Mouse (Mus musculus) right cerebral cortex, adult 2 months (tissue): Measurements from ENCODE around the gene Tns1.
A peak's percentile ranks its signal among the peaks of the same experiment; 100 is the strongest.

Experiments used
- DNase-seq, 2 experiments: peaks; one replicate each; pipeline ENCODE4 v3.0.0; 2021 to 2022; ENCODE audit warnings: low spot score in 2 of 2

Gene Tns1

DNA sequence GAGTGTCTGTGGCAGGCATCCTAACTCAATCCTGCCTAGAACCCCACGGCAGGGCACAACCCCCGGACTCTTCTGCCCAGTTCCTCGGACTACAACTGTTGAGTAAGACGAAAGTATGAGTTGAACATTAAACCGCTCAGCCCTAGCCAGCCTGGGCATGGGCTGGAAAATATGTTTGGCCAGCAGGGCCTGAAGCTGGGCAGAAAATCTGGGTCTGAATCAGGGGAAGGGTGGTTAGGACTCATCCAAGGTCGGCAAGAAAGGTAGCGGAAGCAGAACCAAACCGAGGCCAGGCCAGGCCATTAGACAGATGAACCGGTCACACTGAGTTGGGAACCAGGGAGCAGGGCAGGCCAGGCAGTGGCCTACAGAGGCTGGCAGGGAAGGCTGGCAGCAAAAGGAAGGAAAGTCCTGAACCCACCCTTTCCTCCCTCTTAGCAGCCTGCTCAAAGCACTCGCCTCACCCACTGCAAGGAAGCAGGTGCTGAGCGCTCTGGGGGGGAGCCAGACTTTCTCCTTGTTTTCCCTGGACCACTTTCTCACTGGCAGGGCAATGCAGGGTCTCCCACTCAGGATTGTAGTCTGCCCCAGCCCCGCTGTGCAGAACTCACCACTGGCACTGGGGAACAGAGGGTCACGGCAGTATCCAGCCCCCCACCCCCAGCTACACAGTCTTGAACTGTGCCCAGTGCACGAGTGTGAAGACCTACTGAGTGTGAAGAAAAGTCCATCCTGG, 110.8 kb downstream of the Tns1 start:
- DNase-seq: no peak

DNA sequence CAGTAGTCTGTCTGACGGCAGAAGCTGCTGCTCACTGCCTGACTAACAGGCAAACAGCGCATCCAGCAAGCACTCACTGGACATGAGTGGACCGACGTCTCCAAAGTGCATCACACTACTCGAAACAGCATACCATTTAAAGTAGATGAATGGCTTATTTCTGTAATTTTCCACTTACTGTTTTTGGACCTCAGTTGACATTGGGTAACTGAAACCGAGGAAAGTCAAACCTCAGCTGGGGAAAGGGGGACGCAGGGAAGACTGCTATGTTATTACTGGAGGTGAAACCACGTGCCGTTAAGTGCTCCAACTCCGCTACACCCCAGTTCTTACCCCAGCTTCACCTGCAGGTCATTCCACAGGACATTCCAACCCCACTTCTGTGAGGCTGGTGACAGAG, 111.5 kb downstream of the Tns1 start:
- no peak for DNase-seq

DNA sequence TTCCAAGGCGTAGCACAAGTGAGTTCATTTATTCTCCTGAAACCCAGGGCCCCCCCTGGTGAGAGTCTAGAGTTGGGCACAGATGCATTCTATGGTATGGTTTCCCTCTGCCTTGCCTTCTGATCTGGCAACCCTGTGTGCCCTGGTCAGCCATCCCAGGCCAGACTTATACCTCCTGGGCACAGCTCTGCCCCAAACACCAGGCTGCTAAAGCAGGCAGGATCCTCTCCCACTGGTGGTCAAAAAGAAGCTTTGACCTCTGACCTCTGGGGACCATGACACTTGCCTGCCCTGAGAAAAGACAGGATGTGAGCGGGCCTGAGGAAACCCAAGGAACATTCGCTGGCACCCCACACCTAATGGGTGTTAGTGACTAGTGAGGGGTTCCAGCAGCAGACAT, 114.8 kb downstream of the Tns1 start:
- DNase-seq: no peak

DNA sequence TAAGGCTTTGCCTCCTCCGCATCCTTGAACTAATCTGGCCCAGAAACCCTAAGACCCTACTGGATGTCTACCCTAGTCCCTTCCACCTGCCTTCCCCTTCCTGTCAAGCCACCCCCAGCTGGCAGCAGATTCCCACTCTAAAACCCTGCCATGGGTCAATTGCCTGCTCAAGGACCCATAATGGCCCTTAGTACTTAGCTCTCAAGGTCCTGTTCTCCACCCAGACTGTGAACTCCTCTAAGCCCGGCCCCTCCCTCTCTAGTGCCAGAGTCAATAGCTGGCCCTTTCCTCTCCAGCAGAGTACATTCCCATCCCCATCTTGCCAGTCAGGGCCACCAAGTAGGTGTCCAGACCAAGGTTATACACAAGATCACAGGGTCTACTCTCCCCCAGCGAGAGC, 115.3 kb downstream of the Tns1 start:
- DNase-seq: no peak

DNA sequence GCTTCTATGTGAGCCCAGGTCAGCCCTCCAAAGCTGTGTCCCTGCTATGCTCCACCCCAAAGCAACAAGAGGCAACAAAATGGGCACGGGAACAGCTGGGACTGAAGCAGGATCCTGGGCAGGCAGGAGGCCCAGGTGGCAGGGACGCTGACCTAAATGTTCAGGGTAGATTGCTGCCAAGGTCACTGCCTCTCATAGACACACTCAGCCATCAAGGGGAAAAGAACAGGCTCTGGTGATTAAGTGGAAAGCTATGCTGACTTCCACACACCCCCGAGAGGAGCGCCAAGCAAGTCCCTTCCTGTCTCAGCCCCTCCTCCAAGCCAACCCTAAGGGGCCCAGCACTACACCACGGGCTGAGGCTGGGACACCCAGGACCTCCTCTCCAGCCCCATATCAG, 115.8 kb downstream of the Tns1 start:
- DNase-seq: no peak

DNA sequence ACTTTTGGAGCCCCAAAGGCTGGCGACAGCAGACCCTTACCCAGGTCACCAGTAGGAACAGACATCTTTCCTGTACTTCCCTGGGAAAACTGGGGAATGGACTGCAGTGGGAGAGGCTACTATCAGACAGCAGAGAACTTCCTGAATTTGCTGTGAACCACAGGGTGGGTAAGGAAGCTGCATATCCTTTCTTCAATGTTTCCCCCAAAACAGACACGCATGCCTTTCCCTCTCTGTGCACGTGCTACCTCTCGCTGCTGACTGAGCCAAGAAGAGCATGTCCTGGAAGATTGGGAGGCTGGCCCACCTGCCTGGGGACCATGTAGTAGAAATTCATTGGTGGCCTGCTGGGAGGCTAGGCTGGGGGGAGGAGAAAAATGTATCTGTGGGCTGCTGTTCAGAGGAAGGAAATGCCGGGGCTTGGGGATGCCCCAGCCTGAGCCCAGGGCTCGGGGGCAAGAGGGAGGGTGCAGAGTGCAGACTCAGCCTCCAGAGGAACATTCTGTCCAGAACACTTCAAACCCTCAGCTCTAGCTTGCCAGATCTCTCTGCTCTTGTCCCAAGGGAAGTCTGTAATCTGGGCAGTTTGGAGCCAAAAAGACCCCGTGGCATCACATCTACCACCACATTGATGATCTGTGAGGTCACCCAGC, 116.7 kb downstream of the Tns1 start:
- DNase-seq: no peak

DNA sequence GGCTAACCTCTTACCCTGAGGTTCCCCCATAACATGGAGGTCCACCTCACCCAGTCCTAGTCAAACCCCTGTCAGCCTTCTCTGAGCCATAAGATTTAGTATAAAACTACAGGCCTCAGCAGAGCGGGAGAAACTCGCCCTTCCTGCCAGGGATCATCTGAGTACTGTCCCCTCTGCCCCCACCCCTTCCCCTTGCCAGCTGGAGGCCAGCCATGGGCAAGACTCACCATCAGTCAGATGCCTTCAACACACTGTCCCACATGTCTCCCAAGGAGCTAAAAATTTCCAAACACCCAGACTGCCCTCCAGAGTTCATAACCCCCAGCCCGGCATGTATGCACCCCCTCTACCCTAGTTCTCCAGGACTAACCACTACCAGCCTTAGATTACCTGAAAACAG, 119.2 kb downstream of the Tns1 start:
- no peak for DNase-seq

DNA sequence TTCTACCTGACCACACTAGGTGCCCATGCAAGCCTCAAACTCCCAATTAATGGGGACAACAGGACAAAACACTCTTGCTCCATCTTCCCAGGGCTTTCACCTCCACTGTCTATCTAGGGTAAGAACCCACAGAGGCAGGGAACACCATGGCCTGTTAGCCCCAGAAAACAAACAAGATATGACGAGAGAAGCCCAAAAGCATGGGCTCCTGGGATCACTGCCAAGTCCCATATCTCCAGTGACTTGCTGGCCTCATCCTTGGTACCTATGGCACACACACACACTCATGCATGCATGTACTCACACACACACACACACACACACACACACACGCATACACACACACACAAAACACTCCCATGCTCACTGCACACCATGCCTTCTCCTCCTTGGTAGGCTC, 120.5 kb downstream of the Tns1 start:
- DNase-seq: no peak

DNA sequence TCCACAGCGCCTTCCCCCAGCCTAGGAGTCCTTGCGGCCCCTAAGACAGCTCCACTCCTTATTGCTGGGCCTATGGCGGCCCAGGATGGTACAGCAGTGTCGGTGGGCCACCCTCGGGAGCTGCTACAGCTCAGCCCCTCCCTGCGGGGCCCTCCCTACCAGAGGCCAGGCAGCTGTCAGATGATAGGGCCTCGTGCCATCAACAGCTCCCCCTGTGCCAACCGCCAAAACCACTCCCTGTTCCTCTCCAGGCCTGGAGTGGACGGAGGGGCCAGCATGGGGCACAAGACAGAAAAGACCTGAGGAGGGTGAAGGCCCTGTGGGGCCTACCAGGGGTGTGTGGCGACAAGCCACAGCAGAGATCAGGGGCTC, 122.8 kb downstream of the Tns1 start:
- no peak for DNase-seq

DNA sequence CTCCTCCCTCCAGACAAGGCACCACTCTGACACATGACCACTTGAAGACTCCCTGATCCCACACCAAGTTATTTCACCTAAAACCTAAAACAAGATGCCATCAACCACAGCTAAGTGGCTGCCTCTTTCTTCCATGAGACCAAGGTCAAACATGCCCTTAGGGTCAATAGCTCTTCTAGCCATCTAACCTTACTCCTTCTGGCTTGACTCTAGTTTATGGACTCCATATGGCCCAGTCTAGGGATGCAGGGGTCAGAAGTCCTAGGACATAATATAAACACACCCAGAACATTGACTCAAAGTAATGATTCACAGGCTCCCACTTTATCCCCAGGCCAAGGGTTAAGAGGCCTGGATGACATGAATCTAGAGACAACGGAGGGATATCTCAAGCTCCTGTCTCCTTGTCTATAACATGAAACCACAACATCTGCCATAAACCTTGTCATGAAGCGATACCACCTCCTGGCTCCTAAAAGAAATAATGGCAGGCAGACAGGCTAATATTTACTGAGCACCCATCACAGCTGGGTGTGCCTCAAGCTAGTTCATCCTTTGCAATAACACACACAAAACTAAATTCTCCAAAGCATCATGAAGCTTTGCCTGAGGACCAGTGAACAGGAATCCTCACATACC, 123.3 kb downstream of the Tns1 start:
- no peak for DNase-seq

DNA sequence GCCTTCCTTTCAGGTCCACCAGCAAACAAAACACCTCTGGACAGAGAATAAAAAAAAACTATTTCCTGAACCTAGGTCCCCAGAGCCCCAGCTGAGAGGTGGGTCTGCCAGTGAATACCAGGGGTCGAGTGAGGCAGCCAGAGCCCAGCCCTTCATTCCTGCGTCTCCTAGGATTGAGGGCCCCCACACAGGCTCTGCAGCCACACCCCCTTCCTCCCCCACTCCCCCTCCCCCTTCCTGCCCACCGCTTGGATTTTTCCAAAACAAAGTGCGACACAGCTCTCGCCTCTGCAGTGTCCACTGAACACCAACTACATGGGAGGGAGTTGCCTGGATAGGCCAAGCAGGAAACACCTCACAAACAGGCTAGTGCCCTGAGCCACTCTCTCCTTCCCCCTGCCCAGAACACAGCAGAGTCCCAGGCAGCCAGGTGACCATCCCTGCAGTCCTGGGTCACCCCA, 124.0 kb downstream of the Tns1 start:
- DNase-seq: no peak

DNA sequence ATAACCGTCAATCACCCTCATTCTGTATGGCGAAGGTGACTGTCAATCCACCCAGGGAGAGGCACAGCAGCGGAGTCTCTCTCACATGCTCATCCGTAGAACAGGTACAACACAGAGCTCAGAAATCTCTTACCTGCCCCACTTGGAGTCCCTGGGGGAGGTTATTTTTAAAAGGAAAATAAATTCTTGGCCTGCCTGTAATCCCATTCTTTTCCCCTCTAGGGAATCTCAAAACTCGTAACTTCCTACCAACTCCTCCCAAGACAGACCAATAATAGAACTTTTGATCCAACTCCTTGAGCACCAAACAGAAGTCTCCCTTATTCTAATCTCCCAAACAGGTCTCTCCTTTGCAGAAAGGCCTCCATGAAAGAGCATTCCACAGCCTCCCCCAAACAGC, 124.7 kb downstream of the Tns1 start:
- DNase-seq: no peak

DNA sequence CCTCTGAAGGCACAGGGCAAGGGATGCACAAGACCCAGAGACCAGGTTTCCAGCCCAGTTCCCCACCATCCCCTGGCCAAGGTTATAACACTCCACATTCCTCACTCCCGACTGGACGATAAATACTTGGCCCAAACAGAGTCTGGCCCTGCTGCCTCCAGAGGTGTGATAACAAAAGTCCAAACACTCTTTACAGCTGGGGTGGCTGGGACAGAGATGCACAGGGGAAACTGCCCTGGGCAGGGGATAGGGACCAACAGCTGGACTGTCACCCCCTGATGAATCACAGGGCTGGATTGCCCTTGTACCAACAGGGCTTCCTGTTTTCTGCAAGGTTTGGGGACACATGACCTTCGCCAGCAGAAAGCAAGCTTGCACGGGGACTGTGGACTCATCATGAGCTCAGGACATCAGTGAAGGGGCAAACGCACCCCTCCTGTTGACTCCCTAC, 125.3 kb downstream of the Tns1 start:
- no peak for DNase-seq

DNA sequence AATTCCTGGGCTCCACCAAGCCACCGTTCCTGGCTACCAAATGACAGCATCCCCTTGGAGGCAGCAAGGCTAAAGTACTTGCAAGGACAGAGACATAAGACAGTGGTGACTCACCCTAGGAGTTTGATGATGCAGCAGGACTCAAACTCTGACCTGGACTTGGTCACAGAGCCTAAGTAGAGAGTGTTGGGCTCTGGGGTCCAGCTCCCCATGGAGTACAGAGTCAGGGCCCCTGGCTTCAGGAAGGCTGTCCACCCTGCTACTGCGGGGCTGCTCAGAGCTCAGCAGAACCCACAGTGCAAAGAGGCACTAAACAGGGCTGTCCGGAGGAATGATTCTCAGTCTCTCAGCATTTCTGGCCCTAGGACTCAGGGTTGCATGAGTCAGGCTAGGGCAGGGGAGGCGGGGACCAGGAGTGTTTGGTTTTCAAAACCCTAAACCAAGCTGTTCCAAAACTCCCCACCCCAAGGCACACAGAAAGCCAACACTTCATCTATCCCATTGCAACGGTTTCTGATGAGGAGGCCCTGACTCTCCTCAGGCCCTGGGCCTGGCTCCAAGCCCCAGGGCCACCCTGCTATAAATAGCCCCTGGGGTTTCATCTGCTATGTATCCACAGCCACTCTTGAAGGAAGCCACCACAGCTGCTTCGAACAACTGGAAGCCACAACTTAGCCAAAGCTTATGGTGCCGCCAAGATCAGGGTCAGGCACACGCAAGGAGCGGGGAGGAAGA, 126.0 kb downstream of the Tns1 start:
- no peak for DNase-seq

DNA sequence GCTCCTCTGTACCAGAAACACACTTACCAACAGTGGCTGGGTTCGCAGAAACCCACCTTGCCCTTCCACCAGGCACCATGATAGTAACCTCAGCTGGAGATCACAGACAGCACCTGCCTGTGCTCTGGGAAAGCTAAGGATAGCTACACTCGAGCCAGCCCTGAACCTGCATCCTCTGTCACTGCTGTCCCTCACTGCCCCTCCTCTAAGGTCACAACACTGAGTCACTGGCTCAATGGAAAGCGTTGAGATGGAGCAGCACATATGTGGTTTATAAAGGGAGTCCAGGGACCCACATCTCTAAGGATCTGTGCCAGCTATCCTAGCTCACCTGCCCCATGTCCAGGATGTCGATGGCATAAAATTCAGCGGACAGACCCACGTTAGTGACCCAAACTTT, 126.9 kb downstream of the Tns1 start:
- no peak for DNase-seq

DNA sequence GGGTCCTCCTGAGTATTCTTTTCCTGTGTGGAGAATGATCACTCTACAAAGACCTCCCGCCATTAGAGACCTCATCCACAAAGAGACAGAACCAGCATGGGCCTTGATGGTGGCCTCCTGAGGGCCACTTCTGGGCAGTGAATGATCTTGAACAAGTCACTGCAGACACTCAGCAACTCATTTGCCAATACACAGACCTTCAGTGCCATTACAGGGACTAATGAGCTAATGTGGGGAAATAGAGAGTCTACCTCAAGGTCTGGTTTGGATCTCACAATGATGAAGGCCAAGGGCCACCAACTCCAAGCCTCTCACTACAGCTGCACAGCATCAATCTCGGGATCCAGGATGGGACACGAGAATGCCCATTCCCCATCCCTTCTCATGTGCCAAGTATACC, 127.6 kb downstream of the Tns1 start:
- DNase-seq: no peak

DNA sequence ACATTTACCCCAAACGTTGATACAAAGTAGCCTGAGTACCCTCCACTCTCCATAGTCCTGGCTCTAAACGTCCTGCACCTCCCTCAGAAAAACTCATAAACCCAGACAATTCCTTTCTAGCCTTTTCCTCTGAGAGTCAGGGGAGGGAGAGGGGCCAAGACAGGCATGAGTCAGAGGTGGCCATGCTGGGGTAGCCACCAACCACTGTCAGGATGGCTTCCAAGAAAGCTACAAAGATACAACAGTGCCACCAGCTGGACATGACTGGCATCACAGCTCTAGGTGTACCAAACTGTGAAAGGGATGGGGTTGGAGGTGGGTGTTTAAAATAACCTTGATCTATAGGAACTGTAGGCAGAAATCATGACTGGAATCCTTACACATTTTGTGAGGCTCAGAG, 128.0 kb downstream of the Tns1 start:
- DNase-seq: peak; percentile 71

DNA sequence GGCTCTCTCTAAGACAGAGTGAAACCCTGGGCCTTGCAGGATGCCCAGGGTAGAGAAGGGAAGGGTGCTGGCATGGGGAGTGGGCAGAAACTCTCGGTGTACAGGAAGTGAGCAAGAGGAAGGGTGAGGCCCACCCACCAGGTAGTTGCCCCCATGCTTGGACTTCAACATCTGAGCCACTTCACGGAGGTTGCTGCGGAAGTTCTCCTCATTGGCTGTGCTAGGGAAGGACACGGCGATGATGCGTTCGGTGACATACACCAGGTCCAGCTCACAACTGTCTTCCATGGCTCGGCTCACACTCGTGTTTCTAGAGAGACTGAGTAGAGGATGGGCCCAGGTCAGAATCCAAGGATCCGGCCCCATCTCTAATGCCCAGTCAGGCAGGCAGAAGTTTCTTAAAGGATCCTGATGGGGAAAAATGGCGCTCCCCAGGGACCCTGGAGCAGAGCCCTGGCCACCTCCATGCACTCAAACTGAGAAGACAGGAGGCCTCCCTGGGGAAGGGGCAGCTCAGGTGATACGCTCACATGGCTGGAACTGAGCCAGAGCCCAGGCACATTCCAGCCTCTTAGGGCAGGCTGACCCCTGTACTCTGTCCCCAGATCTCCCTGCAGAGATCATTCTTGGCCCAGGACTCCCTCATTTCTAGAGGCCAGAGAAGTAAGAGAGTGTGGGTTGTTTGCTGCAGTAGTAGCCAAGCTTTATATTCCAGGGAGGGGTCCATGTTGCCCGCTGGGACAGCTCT, 129.0 kb downstream of the Tns1 start:
- DNase-seq: no peak

DNA sequence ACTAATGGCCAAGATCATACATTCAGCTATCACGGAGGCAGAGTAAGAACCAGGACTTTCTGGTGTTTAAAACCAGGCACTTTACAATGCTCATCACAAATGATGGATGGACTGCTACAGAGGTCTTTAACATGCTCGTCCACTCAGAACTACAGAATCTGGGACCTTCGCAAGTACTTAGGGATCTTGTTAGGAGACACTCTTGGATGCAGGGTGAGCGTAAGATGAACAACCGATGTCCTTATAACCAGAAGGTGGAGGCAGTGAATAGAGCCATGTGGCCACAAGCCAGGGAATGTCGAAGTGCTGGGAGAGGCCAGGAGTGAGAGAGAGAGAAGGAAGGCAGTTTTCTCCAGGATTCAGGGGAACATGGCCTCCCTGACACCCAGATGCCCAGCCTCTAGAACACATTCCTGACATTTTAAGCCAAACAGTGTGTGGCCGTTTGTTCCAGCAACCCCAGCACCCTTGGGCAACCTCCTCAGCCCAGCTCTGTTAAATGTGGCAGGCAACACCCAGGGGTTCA, 130.3 kb downstream of the Tns1 start:
- no peak for DNase-seq

DNA sequence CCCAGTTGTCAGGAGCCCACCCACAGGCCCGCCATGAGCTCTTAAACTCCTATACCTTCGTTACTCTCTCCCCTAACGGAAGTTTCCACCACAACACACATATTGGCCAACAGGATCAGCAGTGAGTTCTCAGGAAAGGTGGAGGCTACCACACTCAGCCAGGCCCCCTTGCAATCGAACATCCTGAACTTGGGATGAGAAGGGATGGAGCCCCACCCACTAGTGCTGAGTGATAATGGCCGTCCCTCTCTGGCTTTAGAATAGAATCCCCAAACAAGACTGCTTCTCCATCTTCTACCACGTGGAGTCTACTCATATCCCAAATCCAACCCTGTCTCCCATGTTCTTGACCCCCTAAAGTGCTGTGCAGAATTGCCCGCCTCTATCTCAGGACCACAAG, 131.0 kb downstream of the Tns1 start:
- DNase-seq: no peak

DNA sequence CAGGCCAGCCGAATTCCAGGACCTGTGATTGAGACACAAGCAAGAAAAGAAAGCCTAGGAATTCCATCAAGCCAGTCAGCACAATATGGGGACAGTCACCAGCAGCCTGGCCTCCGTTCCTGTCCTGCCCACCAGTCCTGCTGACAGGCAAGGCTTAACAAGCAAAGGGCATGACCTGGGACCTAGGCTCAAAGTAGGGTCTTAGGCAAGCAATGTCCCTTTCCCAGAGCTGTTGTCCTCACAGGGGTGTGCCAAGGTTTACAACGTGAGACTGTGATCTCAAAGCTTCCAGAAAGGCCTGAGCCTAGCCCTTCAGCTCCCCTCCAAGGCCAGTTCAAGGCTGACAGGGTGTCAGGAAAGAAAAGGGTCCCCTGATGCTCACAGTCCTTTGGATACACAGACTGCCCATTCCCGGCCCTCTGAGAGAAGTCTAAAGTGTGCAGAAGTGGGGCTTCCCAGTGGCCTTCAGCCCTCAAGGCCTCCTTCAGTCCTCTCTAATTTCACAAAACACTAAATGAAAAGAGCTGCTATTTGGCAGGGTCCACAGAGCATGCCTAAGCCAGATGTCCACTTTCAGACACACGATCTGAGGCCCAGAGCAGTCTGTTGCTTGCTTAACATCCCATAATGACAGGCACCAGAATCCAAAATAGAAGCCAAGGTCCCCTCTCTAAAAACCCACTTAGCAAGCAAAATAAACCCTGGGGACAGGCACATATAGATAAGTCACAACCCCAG, 131.9 kb downstream of the Tns1 start:
- DNase-seq: no peak
